Mouse (Mus musculus): ENCODE results near the gene 2210011C24Rik. TPM values are rescaled to one million over a fixed set of nuclear protein-coding genes. Genes with fewer than 3 reads are reported as not detected.
"Not testable (repeated sequence)": the region's sequence is repeated elsewhere in the genome, so short reads cannot be mapped to it uniquely, and the experiment has no call there.

The 2210011C24Rik gene
- total RNA-seq, 2 experiments from 2014 or later = 2.5 to 2.8 TPM

- DNase-seq (ENCODE audit: low spot score in 2 of 2) = no peak
These were observed 9.1 kb upstream of the 2210011C24Rik start, which contains the start of gene Palm3 for GRCm38 (mm10) chr8:84021096-84021495. TSS of gene Palm3 (plus strand) at chr8:84021471.

GRCm38 (mm10) chr8:84019738-84020137, 7.8 kb upstream of the 2210011C24Rik start:
- no peak for DNase-seq (ENCODE audit: low spot score in 2 of 2)

GRCm38 (mm10) chr8:84015833-84016232, 3.9 kb upstream of the 2210011C24Rik start:
- DNase-seq (ENCODE audit: low spot score in 2 of 2) = no peak

GRCm38 (mm10) chr8:84012499-84013165, 661 bp upstream of the 2210011C24Rik start:
- DNase-seq (ENCODE audit: low spot score in 2 of 2) = no peak

- DNase-seq (ENCODE audit: low spot score in 2 of 2) = peak in 1 of 2 experiments; percentile 65
These were observed 1.1 kb downstream of the 2210011C24Rik start for GRCm38 (mm10) chr8:84010625-84011611.

GRCm38 (mm10) chr8:84009876-84010275, 2.1 kb downstream of the 2210011C24Rik start:
- DNase-seq (ENCODE audit: low spot score in 2 of 2) = peak; percentile 83 to 85

- DNase-seq (ENCODE audit: low spot score in 2 of 2) = no peak
These were observed 3.6 kb downstream of the 2210011C24Rik start for GRCm38 (mm10) chr8:84008362-84008761.

- DNase-seq (ENCODE audit: low spot score in 2 of 2) = not testable (repeated sequence)
These were observed 6.5 kb downstream of the 2210011C24Rik start for GRCm38 (mm10) chr8:84005502-84005901.

GRCm38 (mm10) chr8:84004533-84005201, 7.3 kb downstream of the 2210011C24Rik start:
- DNase-seq (ENCODE audit: low spot score in 2 of 2) = peak; percentile 93

- DNase-seq (ENCODE audit: low spot score in 2 of 2) = no peak
These were observed 8.2 kb downstream of the 2210011C24Rik start for GRCm38 (mm10) chr8:84003612-84004246.

- no peak for DNase-seq (ENCODE audit: low spot score in 2 of 2)
These were observed 8.9 kb downstream of the 2210011C24Rik start for GRCm38 (mm10) chr8:84002957-84003611.

- DNase-seq (ENCODE audit: low spot score in 2 of 2) = no peak
These were observed 10.5 kb downstream of the 2210011C24Rik start, which contains the start of gene 1700067K01Rik for GRCm38 (mm10) chr8:84001281-84002000. TSS of gene 1700067K01Rik (plus strand) at chr8:84001502.

GRCm38 (mm10) chr8:83999825-84000224, 12.1 kb downstream of the 2210011C24Rik start:
- no peak for DNase-seq (ENCODE audit: low spot score in 2 of 2)

- no peak for DNase-seq (ENCODE audit: low spot score in 2 of 2)
These were observed 12.8 kb downstream of the 2210011C24Rik start for GRCm38 (mm10) chr8:83999057-83999705.

- DNase-seq (ENCODE audit: low spot score in 2 of 2) = peak; percentile 54 to 68
These were observed 13.5 kb downstream of the 2210011C24Rik start for GRCm38 (mm10) chr8:83998231-83999056.

- peak in 1 of 2 experiments; percentile 52 for DNase-seq (ENCODE audit: low spot score in 2 of 2)
These were observed 14.3 kb downstream of the 2210011C24Rik start, which contains the start of gene Samd1 for GRCm38 (mm10) chr8:83997511-83998141. TSS of gene Samd1 (plus strand) at chr8:83997672.

Measured in layer of hippocampus, postnatal 14 days (tissue).